Mouse (Mus musculus) c-Kit-positive CD71-negative TER-119-negative erythroid progenitor cells, embryonic 14.5 days (primary cell): ENCODE data around the gene Flt3l.
"Not testable (repeated sequence)": the region's sequence is repeated elsewhere in the genome, so short reads cannot be mapped to it uniquely, and the experiment has no call there.

Experiments
- DNase-seq: peaks from one replicate; pipeline ENCODE4 v3.0.0-alpha.2; 2013; ENCODE audit warnings: low read depth

Flt3l gene

DNA sequence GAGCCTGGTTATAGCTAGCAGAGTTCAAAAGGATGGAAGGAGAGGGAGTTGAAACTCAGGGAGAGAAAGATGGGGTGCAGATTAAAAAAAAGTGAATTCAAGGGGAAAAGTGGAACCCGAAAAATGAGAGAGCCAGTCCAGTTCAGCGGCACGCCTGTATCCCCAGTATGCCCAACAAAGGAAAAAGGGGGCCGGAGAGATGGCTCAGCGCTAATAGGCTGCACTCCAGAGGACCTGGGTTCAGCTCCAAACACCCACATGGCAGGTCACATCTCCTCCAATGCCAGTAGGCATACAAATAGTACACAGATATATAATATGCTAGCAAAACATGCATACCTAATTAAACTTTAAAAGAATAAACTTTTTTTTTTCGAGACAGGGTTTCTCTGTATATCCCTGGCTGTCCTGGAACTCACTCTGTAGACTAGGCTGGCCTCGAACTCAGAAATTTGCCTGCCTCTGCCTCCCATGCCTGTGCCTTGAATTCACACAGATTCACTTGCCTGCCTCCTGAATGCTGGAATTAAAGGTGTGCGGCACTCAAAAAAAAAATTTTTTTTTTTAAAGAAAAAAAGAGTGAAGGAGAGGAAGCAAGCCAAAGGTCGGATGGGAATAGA, 26.9 kb upstream of the Flt3l start:
- DNase-seq = no peak

DNA sequence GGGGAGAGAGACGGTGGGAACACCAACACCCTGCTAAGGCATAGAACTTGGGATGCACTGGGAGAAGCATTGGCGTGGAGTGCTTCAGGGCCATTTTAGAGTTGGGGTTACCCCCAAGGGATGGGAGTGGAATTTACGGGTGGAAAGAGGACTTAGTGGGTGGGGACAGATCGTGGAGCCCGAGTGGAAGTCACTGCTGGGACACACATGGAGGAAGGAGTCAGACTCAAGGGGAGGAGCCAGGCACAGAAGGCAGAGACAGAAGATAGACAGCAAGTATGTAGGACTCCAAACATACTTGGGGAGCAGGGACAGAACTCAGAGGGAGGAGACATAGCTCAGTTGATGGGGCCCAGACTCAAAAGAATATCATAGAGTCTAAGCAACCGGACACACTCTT, 26.3 kb upstream of the Flt3l start:
- DNase-seq = no peak

DNA sequence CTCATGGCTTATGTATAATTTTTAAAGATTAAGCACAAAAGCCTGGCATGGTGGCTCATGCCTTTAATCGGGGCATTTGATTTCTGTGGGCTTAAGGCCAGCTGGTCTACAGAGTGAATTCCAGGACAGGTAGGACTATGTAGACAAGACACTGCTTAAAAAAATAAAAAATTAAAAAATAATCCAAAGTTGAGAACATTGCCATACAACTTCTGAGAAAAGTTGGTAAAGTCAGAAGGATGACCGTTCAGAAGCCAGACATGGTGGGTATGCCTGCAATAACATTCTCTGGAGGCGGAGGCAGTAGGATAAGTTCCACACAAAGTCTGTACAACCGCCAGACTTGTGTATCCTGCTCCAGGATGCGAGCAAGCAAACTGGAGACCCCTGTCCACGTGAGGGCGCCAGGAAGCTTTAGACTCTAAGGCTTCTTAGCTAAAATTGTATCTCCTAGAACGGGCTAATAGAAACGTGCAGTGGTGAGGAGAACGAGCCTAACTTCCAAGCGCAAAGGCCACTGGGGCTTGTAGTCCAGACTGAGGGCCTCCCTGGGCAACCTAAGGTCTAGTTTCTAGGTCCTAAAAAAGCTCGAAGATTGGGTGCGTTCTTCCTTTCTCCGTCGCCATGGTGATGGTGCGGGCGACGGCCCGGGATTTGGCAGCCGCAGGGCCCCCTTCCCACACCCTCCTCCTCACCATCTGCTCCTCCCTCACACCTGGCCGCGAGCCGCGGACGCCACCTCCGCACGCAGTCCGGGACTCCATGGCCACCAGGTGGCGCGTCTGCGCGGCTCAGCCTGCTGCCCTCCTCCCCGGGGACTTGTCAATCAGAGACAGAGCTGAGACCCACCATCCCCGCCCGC, 25.6 kb upstream of the Flt3l start:
- DNase-seq = peak; percentile 78

DNA sequence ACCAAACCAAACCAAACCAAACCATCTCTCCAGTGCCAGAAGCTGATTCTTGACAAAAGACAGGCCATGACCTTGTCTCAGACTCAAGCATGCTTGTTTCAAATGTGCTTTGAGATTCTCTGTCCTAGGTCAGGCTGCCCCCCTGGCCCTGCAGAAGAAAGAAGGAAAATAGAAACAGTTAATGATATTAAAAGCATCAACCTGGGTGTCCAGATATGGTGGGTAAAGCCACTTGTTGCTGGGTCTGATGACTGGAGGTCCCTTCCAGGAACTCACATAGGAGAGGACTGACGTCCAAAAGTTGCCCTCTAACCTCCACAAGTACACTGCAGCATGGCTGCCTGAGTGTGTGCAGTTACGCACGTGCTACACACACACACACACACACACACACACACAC, 24.6 kb upstream of the Flt3l start:
- DNase-seq = no peak

- no peak for DNase-seq
These were observed 24.1 kb upstream of the Flt3l start for GRCm38 (mm10) chr7:45160316-45160800.

DNA sequence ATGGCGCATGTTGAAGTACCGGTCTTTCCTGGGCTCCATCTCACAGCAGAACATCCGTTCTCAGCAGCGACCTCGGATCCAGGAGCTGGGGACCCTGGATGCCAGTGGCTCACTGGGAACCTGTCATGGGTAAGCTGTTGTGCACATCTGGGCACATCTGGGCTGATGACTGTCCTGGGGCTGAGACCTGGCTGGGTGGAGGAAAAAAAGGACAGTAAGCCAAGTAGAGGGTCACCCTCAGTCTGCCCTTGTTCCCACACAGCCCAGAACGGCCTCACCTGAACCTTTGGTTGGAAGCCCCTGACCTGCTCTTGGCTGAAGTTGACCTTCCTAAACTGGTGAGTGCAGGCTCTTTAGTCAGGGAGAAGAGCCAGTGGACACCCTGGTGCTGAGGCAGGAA, 22.8 kb upstream of the Flt3l start:
- DNase-seq = no peak

GRCm38 (mm10) chr7:45157459-45157858, 21.2 kb upstream of the Flt3l start:
- DNase-seq = no peak

DNA sequence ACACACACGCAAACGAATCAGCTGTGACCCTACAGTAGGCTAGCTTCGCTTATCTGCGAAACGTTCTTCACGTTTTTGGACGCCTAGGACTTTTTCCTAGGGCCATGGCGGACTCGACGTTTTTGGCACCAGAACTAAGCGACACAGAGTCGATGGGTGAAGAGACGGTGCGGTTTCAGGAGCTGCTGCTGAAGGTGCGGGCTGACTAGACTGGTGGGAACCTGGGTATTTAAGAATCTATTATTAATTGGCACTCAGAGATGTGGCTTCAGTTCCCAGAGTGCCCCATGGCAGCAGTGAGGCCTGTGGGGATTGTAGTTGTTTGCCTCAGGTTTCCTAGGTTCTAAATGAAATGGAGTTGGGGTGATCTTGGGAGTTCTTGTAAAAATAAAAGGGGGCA, 20.0 kb upstream of the Flt3l start:
- no peak for DNase-seq

DNA sequence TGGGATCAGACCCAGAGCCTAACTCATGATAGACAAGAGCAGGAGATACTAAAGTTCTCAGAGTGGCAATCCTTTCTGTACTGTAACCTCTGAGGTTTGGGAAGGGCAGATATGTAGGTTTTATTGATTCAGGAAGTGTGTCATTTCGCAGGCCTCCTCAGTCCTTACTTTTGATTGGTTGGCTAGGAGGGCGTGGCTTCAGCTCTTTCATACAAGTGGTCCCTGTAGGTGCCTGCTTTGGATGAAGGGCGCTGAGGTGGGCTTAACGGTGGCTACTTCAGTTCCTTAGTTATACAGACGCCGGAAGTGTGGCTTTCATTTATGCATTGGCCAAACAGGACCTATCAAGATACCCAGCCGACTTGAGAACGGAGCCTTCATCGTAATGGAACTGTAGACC, 19.4 kb upstream of the Flt3l start:
- DNase-seq = no peak

- DNase-seq = no peak
These were observed 18.8 kb upstream of the Flt3l start for GRCm38 (mm10) chr7:45154993-45155514.

GRCm38 (mm10) chr7:45154096-45154992, 18.1 kb upstream of the Flt3l start, which contains the start of the genes Pih1d1 and Aldh16a1:
TSS of gene Pih1d1 (plus strand) at chr7:45154303.
TSS of gene Aldh16a1 (minus strand) at chr7:45154584.
- peak; percentile 95 for DNase-seq

GRCm38 (mm10) chr7:45153586-45153985, 17.4 kb upstream of the Flt3l start:
- DNase-seq = no peak

DNA sequence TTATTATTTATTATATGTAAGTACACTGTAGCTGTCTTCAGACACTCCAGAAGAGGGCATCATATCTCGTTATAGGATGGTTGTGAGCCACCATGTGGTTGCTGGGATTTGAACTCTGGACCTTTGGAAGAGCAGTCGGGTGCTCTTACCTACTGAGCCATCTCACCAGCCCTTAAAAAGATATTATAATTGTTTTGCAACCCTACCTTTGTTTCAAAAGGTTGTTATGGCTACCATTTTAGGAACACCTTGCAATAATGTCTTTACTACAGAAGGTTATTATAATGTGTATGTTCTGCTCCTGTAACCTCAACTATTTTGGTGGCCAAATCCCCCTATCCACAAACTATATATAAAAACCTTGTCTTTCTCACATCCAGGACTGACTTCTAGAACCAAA, 16.8 kb upstream of the Flt3l start:
- not testable (repeated sequence) for DNase-seq

- no peak for DNase-seq
These were observed 15.1 kb upstream of the Flt3l start for GRCm38 (mm10) chr7:45151303-45151702.

DNA sequence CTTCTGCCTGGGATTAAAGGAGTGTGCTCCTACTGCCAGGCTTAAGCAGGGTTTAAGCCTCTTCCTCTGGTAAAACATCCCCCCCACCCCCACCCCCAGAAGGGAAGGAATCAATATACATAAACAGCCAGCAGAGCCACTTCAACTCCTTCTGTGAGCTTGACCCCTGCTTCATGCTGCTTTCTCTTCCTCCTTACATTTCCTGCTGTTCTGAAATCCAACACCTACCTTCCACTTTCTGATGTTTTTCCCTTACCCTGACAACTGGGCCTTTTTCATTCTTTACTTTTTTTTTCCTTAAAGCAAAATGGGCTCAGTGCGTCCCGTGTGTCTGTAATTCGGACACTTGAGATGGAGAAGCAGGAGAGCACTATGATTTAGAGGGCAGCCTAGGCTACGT, 14.1 kb upstream of the Flt3l start:
- DNase-seq = no peak

DNA sequence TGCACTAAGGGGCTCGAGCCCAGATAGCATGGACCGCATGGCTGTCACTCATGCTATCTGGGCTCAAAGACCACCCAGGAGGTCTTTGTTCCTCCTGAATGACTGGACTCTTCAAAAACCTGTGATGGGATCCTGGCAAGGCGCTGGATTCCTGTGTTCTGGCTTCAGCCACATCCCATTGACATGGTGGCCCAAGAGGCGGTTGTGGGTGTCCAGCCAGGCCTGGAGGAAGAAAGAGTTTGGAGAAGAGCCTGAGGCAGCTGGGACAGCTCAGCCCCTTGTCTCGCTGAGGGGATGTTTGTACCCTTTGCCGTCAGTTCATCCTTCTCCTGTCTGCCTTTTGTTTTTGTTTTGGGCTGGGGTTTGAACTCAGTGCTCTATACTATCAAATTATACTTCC, 13.3 kb upstream of the Flt3l start:
- DNase-seq = no peak

GRCm38 (mm10) chr7:45148534-45149098, 12.4 kb upstream of the Flt3l start:
- DNase-seq = no peak

- DNase-seq = no peak
These were observed 11.7 kb upstream of the Flt3l start for GRCm38 (mm10) chr7:45147899-45148298.

DNA sequence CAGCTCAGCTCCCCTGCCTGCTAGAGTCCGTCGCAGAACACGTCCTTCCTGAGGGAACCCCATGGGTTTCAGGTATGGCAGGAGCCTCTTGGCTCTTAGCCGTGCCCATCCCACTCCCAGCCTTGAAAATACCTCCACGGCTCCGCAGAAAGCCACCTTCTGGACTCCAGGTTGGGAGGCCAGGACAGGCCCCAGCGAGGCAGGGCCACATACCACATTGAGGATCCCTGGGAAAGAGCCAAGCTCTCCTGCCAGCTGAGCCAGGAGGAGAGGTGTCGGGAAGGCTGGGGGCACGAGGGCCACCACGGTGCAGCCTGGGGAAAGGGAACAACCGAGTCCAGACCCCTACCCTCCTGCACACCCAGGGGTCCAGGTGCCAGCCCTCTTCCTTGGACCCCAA, 11.0 kb upstream of the Flt3l start:
- no peak for DNase-seq

GRCm38 (mm10) chr7:45145460-45145859, 9.2 kb upstream of the Flt3l start:
- no peak for DNase-seq

GRCm38 (mm10) chr7:45144368-45145174, 8.3 kb upstream of the Flt3l start:
- no peak for DNase-seq
